Mouse (Mus musculus): ENCODE data around the gene Prdm2. TPM values are rescaled to one million over a fixed set of nuclear protein-coding genes. Genes with fewer than 3 reads are reported as not detected.
A peak's percentile ranks its signal among the peaks of the same experiment; 100 is the strongest.

The Prdm2 gene
- polyA plus RNA-seq, 1 experiment from 2014 or later: 8.9 TPM

- no peaks in the 10 kb centered on the region for H3K27me3 ChIP-seq (ENCODE audit: control insufficient read depth, insufficient read depth, low read length)
- WGBS: 88% methylated on average over 5 of the region's 5 CpGs
- H3K9ac ChIP-seq (ENCODE audit: low read length): no peak overlapping the region
- H3K9me3 ChIP-seq (replicated peaks; ENCODE audit: control insufficient read depth, low read length): no peaks in the 10 kb centered on the region
- H3K4me2 ChIP-seq (ENCODE audit: low read depth, low read length): no peak overlapping the region
- H3K27ac ChIP-seq (ENCODE audit: low read length): no peak overlapping the region
- H3K4me1 ChIP-seq (ENCODE audit: control insufficient read depth, insufficient read depth, low read length): no peaks in the 10 kb centered on the region
- no peak overlapping the region for H3K4me3 ChIP-seq (replicated peaks; ENCODE audit: low read length)
- ATAC-seq (ENCODE audit: insufficient read depth, low FRiP score): no peak
- no peaks in the 10 kb centered on the region for H3K36me3 ChIP-seq (ENCODE audit: control insufficient read depth, insufficient read depth, low read length)
Observed at GRCm38 (mm10) chr4:143239117-143239516, 26.3 kb upstream of the Prdm2 start.

- ATAC-seq (ENCODE audit: insufficient read depth, low FRiP score): no peak
- Histone ChIP-seq H3K27me3 (ENCODE audit: control insufficient read depth, insufficient read depth, low read length) (no peaks in the 10 kb centered on the region), H3K36me3 (ENCODE audit: control insufficient read depth, insufficient read depth, low read length) (no peaks in the 10 kb centered on the region), H3K4me1 (ENCODE audit: control insufficient read depth, insufficient read depth, low read length) (no peaks in the 10 kb centered on the region), H3K27ac (ENCODE audit: low read length) (no peak overlapping the region), H3K4me3 (replicated peaks; ENCODE audit: low read length) (no peak overlapping the region), H3K9me3 (replicated peaks; ENCODE audit: control insufficient read depth, low read length) (no peaks in the 10 kb centered on the region), H3K9ac (ENCODE audit: low read length) (no peak overlapping the region), H3K4me2 (ENCODE audit: low read depth, low read length) (peak overlapping the region; percentile 40)
- 19% methylated on average over 23 of the region's 23 CpGs for WGBS
Observed at GRCm38 (mm10) chr4:143238241-143239031, 25.6 kb upstream of the Prdm2 start.

- Histone ChIP-seq H3K4me1 (ENCODE audit: control insufficient read depth, insufficient read depth, low read length) (no peaks in the 10 kb centered on the region), H3K9me3 (replicated peaks; ENCODE audit: control insufficient read depth, low read length) (no peaks in the 10 kb centered on the region), H3K27me3 (ENCODE audit: control insufficient read depth, insufficient read depth, low read length) (no peaks in the 10 kb centered on the region), H3K4me3 (replicated peaks; ENCODE audit: low read length) (no peak overlapping the region), H3K36me3 (ENCODE audit: control insufficient read depth, insufficient read depth, low read length) (no peaks in the 10 kb centered on the region), H3K27ac (ENCODE audit: low read length) (no peak overlapping the region), H3K4me2 (ENCODE audit: low read depth, low read length) (no peak overlapping the region), H3K9ac (ENCODE audit: low read length) (no peak overlapping the region)
- 90% methylated on average over 10 of the region's 10 CpGs for WGBS
- ATAC-seq (ENCODE audit: insufficient read depth, low FRiP score): peak; percentile 29; the same call in 1 of the 2 replicates
Observed at GRCm38 (mm10) chr4:143231790-143232422, 19.1 kb upstream of the Prdm2 start.

- Histone ChIP-seq H3K27me3 (ENCODE audit: control insufficient read depth, insufficient read depth, low read length) (no peaks in the 10 kb centered on the region), H3K27ac (ENCODE audit: low read length) (no peak overlapping the region), H3K36me3 (ENCODE audit: control insufficient read depth, insufficient read depth, low read length) (no peaks in the 10 kb centered on the region), H3K4me1 (ENCODE audit: control insufficient read depth, insufficient read depth, low read length) (no peaks in the 10 kb centered on the region), H3K4me2 (ENCODE audit: low read depth, low read length) (no peak overlapping the region), H3K9ac (ENCODE audit: low read length) (no peak overlapping the region), H3K4me3 (replicated peaks; ENCODE audit: low read length) (no peak overlapping the region), H3K9me3 (replicated peaks; ENCODE audit: control insufficient read depth, low read length) (no peaks in the 10 kb centered on the region)
- no peak for ATAC-seq (ENCODE audit: insufficient read depth, low FRiP score)
- 72% methylated on average over 3 of the region's 3 CpGs for WGBS
Observed at GRCm38 (mm10) chr4:143231110-143231509, 18.3 kb upstream of the Prdm2 start.

- Histone ChIP-seq H3K9ac (ENCODE audit: low read length) (no peak overlapping the region), H3K4me3 (replicated peaks; ENCODE audit: low read length) (no peak overlapping the region), H3K9me3 (replicated peaks; ENCODE audit: control insufficient read depth, low read length) (no peaks in the 10 kb centered on the region), H3K4me2 (ENCODE audit: low read depth, low read length) (no peak overlapping the region), H3K27me3 (ENCODE audit: control insufficient read depth, insufficient read depth, low read length) (no peaks in the 10 kb centered on the region), H3K4me1 (ENCODE audit: control insufficient read depth, insufficient read depth, low read length) (no peaks in the 10 kb centered on the region), H3K36me3 (ENCODE audit: control insufficient read depth, insufficient read depth, low read length) (no peaks in the 10 kb centered on the region), H3K27ac (ENCODE audit: low read length) (no peak overlapping the region)
- 57% methylated on average over 5 of the region's 5 CpGs for WGBS
- ATAC-seq (ENCODE audit: insufficient read depth, low FRiP score): no peak
Observed at GRCm38 (mm10) chr4:143227976-143228375, 15.2 kb upstream of the Prdm2 start.

- no peaks in the 10 kb centered on the region for H3K9me3 ChIP-seq (replicated peaks; ENCODE audit: control insufficient read depth, low read length)
- no peak overlapping the region for H3K27ac ChIP-seq (ENCODE audit: low read length)
- no peaks in the 10 kb centered on the region for H3K36me3 ChIP-seq (ENCODE audit: control insufficient read depth, insufficient read depth, low read length)
- no peaks in the 10 kb centered on the region for H3K27me3 ChIP-seq (ENCODE audit: control insufficient read depth, insufficient read depth, low read length)
- 46% methylated on average over 9 of the region's 9 CpGs for WGBS
- no peak overlapping the region for H3K9ac ChIP-seq (ENCODE audit: low read length)
- no peak overlapping the region for H3K4me3 ChIP-seq (replicated peaks; ENCODE audit: low read length)
- no peaks in the 10 kb centered on the region for H3K4me1 ChIP-seq (ENCODE audit: control insufficient read depth, insufficient read depth, low read length)
- H3K4me2 ChIP-seq (ENCODE audit: low read depth, low read length): no peak overlapping the region
- no peak for ATAC-seq (ENCODE audit: insufficient read depth, low FRiP score)
Observed at GRCm38 (mm10) chr4:143225886-143226285, 13.1 kb upstream of the Prdm2 start.

GRCm38 (mm10) chr4:143219316-143219751 lies 6.5 kb upstream of the Prdm2 start:
- Histone ChIP-seq H3K4me2 (ENCODE audit: low read depth, low read length) (no peak overlapping the region), H3K9ac (ENCODE audit: low read length) (no peak overlapping the region), H3K27me3 (ENCODE audit: control insufficient read depth, insufficient read depth, low read length) (no peaks in the 10 kb centered on the region), H3K9me3 (replicated peaks; ENCODE audit: control insufficient read depth, low read length) (no peaks in the 10 kb centered on the region), H3K27ac (ENCODE audit: low read length) (no peak overlapping the region), H3K4me1 (ENCODE audit: control insufficient read depth, insufficient read depth, low read length) (no peaks in the 10 kb centered on the region), H3K4me3 (replicated peaks; ENCODE audit: low read length) (no peak overlapping the region), H3K36me3 (ENCODE audit: control insufficient read depth, insufficient read depth, low read length) (no peaks in the 10 kb centered on the region)
- ATAC-seq (ENCODE audit: insufficient read depth, low FRiP score): no peak
- 48% methylated on average over 9 of the region's 9 CpGs for WGBS

GRCm38 (mm10) chr4:143218858-143219257 lies 6.1 kb upstream of the Prdm2 start:
- no peaks in the 10 kb centered on the region for H3K27me3 ChIP-seq (ENCODE audit: control insufficient read depth, insufficient read depth, low read length)
- H3K9me3 ChIP-seq (replicated peaks; ENCODE audit: control insufficient read depth, low read length): no peaks in the 10 kb centered on the region
- no peak overlapping the region for H3K4me3 ChIP-seq (replicated peaks; ENCODE audit: low read length)
- WGBS: 88% methylated on average over 2 of the region's 2 CpGs
- no peak for ATAC-seq (ENCODE audit: insufficient read depth, low FRiP score)
- no peak overlapping the region for H3K27ac ChIP-seq (ENCODE audit: low read length)
- H3K4me1 ChIP-seq (ENCODE audit: control insufficient read depth, insufficient read depth, low read length): no peaks in the 10 kb centered on the region
- no peaks in the 10 kb centered on the region for H3K36me3 ChIP-seq (ENCODE audit: control insufficient read depth, insufficient read depth, low read length)
- no peak overlapping the region for H3K4me2 ChIP-seq (ENCODE audit: low read depth, low read length)
- no peak overlapping the region for H3K9ac ChIP-seq (ENCODE audit: low read length)

GRCm38 (mm10) chr4:143217189-143217588 lies 4.4 kb upstream of the Prdm2 start:
- H3K9me3 ChIP-seq (replicated peaks; ENCODE audit: control insufficient read depth, low read length): no peaks in the 10 kb centered on the region
- no peak overlapping the region for H3K27ac ChIP-seq (ENCODE audit: low read length)
- H3K4me3 ChIP-seq (replicated peaks; ENCODE audit: low read length): no peak overlapping the region
- H3K4me1 ChIP-seq (ENCODE audit: control insufficient read depth, insufficient read depth, low read length): peaks cover 4% of the 10 kb centered on the region
- H3K9ac ChIP-seq (ENCODE audit: low read length): no peak overlapping the region
- H3K27me3 ChIP-seq (ENCODE audit: control insufficient read depth, insufficient read depth, low read length): no peaks in the 10 kb centered on the region
- no peak for ATAC-seq (ENCODE audit: insufficient read depth, low FRiP score)
- H3K36me3 ChIP-seq (ENCODE audit: control insufficient read depth, insufficient read depth, low read length): no peaks in the 10 kb centered on the region
- no peak overlapping the region for H3K4me2 ChIP-seq (ENCODE audit: low read depth, low read length)
- 76% methylated on average over 7 of the region's 7 CpGs for WGBS
